Mouse (Mus musculus): ENCODE data around the gene Panx2.

Gene Panx2

GRCm38 (mm10) chr15:89059161-89059931 is at the start of gene Panx2:
Gene Panx2, plus strand, starts transcription at chr15:89059734.
- in situ Hi-C loops (cut with MboI; ENCODE audit: low pct_unique_long_range_greater_than_20kb in 1 of 2, low sequenced_read_pairs in 2 of 2, unreplicated experiment in 1 of 2), result no loop called here

GRCm38 (mm10) chr15:89016722-89017121 is 42.8 kb upstream of the Panx2 start:
- in situ Hi-C loops (cut with MboI; ENCODE audit: low pct_unique_long_range_greater_than_20kb in 1 of 2, low sequenced_read_pairs in 2 of 2, unreplicated experiment in 1 of 2), result no loop called here

GRCm38 (mm10) chr15:89020085-89020484 is 39.4 kb upstream of the Panx2 start:
- in situ Hi-C loops (cut with MboI; ENCODE audit: low pct_unique_long_range_greater_than_20kb in 1 of 2, low sequenced_read_pairs in 2 of 2, unreplicated experiment in 1 of 2), result no loop called here

DNA sequence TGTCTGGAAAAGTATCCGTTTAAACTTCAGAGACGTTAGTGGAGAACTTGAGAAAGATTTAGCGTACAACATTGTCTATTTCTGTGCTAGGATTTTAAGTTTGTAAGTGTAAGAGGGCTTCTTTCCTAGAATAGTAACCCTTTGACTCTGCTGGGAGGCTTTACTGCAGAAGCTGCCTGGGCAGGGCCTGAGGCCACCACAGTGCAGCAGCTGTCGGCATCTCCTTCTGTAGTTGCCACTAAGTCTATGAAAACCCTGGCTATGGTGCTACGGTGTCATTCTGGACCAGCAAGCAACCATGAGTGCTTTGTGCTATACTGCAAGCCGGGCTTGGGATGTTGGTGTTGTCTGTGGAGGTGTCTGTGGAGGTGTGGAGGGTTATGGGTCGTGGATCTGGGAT is 39.0 kb upstream of the Panx2 start:
- in situ Hi-C loops (cut with MboI; ENCODE audit: low pct_unique_long_range_greater_than_20kb in 1 of 2, low sequenced_read_pairs in 2 of 2, unreplicated experiment in 1 of 2), result no loop called here

DNA sequence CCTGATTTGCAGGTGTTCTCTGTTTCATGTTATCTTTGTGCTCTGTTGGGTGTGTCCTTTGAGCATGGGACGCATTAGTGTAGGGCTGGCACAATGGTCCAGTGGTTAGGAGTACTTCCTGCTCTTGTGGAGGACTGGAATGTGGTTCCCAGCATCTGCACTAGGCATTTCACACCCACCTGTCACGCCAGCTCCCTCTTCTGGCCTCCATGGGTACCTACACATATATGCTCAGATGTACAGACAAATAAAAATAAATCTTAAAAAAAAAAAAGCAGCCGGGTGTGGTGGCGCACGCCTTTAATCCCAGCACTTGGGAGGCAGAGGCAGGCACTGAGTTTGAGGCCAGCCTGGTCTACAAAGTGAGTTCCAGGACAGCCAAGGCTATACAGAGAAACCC is 15.2 kb upstream of the Panx2 start:
- in situ Hi-C loops (cut with MboI; ENCODE audit: low pct_unique_long_range_greater_than_20kb in 1 of 2, low sequenced_read_pairs in 2 of 2, unreplicated experiment in 1 of 2), result no loop called here

DNA sequence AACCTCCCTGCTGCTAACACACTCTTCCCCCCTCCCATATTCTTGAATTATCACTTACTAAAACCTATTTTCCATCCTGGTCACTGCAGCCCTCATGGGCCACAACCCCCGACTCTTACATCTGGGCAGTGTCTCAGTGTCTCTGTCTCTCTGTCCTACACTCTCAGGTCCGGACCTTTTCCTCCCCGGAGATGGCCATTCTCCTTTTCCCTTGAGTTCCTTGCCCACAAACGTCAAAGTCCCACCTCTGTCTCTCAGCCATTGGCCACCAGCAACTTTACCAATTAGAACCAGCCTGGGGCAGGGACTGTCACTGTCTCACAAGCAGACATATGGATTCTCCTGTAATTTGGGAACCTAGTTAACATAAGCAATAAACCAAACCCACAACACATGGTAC is 13.2 kb upstream of the Panx2 start:
- in situ Hi-C loops (cut with MboI; ENCODE audit: low pct_unique_long_range_greater_than_20kb in 1 of 2, low sequenced_read_pairs in 2 of 2, unreplicated experiment in 1 of 2), result no loop called here

GRCm38 (mm10) chr15:89054666-89055065 is 4.9 kb upstream of the Panx2 start:
- in situ Hi-C loops (cut with MboI; ENCODE audit: low pct_unique_long_range_greater_than_20kb in 1 of 2, low sequenced_read_pairs in 2 of 2, unreplicated experiment in 1 of 2), result no loop called here

GRCm38 (mm10) chr15:89058736-89059135 is 798 bp upstream of the Panx2 start:
- in situ Hi-C loops (cut with MboI; ENCODE audit: low pct_unique_long_range_greater_than_20kb in 1 of 2, low sequenced_read_pairs in 2 of 2, unreplicated experiment in 1 of 2), result no loop called here

DNA sequence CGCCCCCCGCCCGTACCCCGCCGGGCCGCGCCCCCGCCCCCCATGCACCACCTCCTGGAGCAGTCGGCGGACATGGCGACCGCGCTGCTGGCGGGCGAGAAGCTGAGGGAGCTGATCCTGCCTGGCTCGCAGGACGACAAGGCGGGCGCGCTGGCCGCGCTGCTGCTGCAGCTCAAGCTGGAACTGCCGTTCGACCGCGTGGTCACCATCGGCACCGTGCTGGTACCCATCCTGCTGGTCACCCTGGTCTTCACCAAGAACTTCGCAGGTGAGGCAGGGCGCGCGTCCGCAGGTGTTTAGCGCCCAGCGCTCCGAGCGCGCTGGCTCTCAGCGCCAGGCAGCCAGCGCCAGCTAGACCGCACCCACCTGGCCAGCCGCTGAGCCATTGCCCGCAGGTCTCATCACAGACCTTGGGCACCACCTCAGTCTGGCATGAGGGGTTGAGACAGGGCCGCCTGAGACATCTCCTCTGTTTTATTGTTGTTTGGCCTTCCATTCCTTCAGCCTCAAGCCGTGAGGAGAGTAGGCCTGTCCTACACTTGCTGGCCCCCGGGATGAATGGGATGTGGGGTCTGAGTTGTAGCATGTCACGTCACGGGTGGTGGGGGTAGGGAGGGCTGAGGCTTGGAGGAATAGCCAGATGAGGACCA is 623 bp downstream of the Panx2 start:
- in situ Hi-C loops (cut with MboI; ENCODE audit: low pct_unique_long_range_greater_than_20kb in 1 of 2, low sequenced_read_pairs in 2 of 2, unreplicated experiment in 1 of 2), result loop anchor here (10.0 kb wide), 1 partner anchor 235 kb away; no protein-coding TSS in a partner anchor

GRCm38 (mm10) chr15:89060811-89061460 is 1.4 kb downstream of the Panx2 start:
- in situ Hi-C loops (cut with MboI; ENCODE audit: low pct_unique_long_range_greater_than_20kb in 1 of 2, low sequenced_read_pairs in 2 of 2, unreplicated experiment in 1 of 2), result loop anchor here (10.0 kb wide), 1 partner anchor 236 kb away; no protein-coding TSS in a partner anchor

- in situ Hi-C loops (cut with MboI; ENCODE audit: low pct_unique_long_range_greater_than_20kb in 1 of 2, low sequenced_read_pairs in 2 of 2, unreplicated experiment in 1 of 2), result loop anchor here (10.0 kb wide), 1 partner anchor 237 kb away; no protein-coding TSS in a partner anchor
Measured at GRCm38 (mm10) chr15:89061761-89062517, 2.4 kb downstream of the Panx2 start.

- in situ Hi-C loops (cut with MboI; ENCODE audit: low pct_unique_long_range_greater_than_20kb in 1 of 2, low sequenced_read_pairs in 2 of 2, unreplicated experiment in 1 of 2), result loop anchor here (10.0 kb wide), 1 partner anchor 238 kb away; no protein-coding TSS in a partner anchor
Measured at GRCm38 (mm10) chr15:89062518-89062910, 3.0 kb downstream of the Panx2 start.

GRCm38 (mm10) chr15:89063001-89063400 is 3.5 kb downstream of the Panx2 start:
- in situ Hi-C loops (cut with MboI; ENCODE audit: low pct_unique_long_range_greater_than_20kb in 1 of 2, low sequenced_read_pairs in 2 of 2, unreplicated experiment in 1 of 2), result loop anchor here (10.0 kb wide), 1 partner anchor 238 kb away; no protein-coding TSS in a partner anchor

DNA sequence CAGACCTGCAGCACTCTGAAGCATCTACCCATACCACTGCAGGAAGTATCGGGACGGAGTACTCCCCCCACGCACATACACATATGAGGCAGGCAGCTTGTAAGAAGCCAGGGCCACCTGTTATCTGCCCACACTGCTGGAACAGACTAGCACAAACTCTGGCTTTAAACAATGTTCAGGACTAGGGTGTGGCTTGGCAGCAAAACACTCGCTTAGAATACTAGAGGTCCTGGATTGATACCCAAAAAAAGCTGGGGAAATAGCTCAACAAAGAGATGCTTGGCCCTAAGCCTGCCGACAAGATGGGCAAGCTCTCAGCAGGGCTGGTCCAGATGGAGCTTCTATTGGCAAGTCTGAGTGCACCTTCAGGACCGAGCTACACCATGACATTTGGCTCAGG is 4.0 kb downstream of the Panx2 start:
- in situ Hi-C loops (cut with MboI; ENCODE audit: low pct_unique_long_range_greater_than_20kb in 1 of 2, low sequenced_read_pairs in 2 of 2, unreplicated experiment in 1 of 2), result loop anchor here (10.0 kb wide), 1 partner anchor 239 kb away; no protein-coding TSS in a partner anchor

GRCm38 (mm10) chr15:89064891-89065290 is 5.4 kb downstream of the Panx2 start:
- in situ Hi-C loops (cut with MboI; ENCODE audit: low pct_unique_long_range_greater_than_20kb in 1 of 2, low sequenced_read_pairs in 2 of 2, unreplicated experiment in 1 of 2), result loop anchor here (10.0 kb wide), 1 partner anchor 240 kb away; no protein-coding TSS in a partner anchor

DNA sequence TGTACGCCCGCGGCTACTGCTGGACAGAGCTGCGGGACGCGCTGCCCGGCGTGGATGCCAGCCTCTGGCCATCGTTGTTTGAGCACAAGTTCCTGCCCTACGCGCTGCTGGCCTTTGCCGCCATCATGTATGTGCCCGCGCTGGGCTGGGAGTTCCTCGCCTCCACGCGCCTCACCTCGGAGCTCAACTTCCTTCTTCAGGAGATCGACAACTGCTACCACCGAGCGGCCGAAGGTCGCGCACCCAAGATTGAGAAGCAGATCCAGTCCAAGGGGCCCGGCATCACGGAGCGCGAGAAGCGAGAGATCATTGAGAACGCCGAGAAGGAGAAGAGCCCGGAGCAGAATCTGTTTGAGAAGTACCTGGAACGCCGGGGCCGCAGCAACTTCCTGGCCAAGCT is 8.1 kb downstream of the Panx2 start:
- in situ Hi-C loops (cut with MboI; ENCODE audit: low pct_unique_long_range_greater_than_20kb in 1 of 2, low sequenced_read_pairs in 2 of 2, unreplicated experiment in 1 of 2), result loop anchor here (10.0 kb wide), 1 partner anchor 243 kb away; no protein-coding TSS in a partner anchor

GRCm38 (mm10) chr15:89068226-89068625 is 8.7 kb downstream of the Panx2 start:
- in situ Hi-C loops (cut with MboI; ENCODE audit: low pct_unique_long_range_greater_than_20kb in 1 of 2, low sequenced_read_pairs in 2 of 2, unreplicated experiment in 1 of 2), result loop anchor here (10.0 kb wide), 1 partner anchor 243 kb away; no protein-coding TSS in a partner anchor

DNA sequence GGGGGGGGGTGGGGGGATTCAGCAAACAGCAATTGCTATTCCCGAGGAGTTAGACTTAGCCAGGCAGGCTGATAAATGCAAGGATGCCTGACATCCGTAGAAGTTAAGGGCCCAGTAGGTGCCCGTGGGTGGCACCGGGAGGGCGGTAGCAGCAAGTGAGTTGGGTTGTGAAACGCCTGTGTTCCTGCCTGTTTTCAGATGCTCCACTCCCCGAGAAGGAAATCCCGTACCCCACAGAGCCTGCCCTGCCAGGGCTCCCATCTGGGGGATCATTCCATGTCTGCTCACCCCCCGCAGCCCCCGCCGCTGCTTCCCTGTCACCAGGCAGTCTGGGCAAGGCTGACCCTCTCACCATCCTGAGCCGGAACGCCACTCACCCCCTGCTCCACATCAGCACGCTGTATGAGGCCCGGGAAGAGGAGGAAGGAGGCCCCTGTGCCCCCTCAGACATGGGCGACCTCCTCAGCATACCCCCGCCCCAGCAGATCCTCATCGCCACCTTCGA is 9.9 kb downstream of the Panx2 start:
- in situ Hi-C loops (cut with MboI; ENCODE audit: low pct_unique_long_range_greater_than_20kb in 1 of 2, low sequenced_read_pairs in 2 of 2, unreplicated experiment in 1 of 2), result loop anchor here (10.0 kb wide), 1 partner anchor 245 kb away; no protein-coding TSS in a partner anchor
